Mouse (Mus musculus): ENCODE data around the gene Vti1a. TPM values are rescaled to one million over a fixed set of nuclear protein-coding genes. Genes with fewer than 3 reads are reported as not detected.

Gene Vti1a
- polyA plus RNA-seq, 1 experiment from 2014 or later, result 28.4 TPM

DNA sequence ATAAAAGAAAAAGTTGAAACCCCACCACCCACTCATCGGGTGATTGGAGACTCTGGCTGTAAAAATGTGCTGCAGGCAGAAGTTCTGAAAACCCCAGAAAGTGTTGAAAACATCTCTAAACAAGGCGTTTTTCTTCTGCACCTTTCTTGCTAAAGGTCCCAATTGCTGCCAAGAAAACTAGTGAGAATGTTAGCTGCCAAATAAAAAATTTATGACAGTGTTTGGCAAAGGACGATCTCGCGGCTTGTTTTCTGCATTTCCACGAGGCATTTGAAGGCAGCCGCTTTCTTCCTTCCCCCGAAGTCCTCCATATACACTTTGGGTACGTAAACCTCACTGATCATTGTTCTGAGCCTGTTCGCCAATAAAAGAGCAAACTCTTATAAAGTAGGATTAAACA is 291.6 kb downstream of the Vti1a start:
- WGBS, result 87% methylated on average over 10 of the region's 10 CpGs

DNA sequence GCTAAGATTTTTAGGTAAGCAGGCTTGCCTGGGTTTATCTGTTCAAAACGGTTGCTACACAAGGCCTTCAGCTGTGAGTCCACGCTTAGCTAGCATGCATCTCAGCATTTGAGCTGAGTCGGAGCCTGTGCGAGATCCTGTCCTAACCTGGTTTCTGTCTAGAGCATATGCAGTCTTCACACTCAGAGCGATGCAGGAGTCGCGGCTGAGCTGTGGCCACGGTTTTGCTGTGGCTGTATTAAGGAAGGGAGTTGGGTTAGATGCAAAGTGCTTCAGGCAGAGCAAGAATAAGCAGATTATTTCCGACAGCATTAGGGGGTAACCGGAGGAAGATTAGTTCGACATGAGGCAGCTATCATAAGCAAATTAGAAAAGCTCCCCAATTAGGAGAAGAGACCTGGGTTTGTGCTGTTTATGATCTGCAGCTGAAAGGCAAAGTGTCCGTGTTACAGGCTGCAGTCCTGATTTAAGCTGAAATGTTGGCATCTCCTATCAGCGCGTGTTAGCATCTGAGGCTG is 292.8 kb downstream of the Vti1a start:
- Histone ChIP-seq H3K27me3 (ENCODE audit: control insufficient read depth, insufficient read depth, low read length) (no peaks in the 10 kb centered on the region), H3K4me3 (ENCODE audit: low read depth, low read length) (no peak overlapping the region), H3K9me3 (ENCODE audit: control insufficient read depth, low read length) (no peaks in the 10 kb centered on the region), H3K4me2 (ENCODE audit: low read depth, low read length, severe bottlenecking) (no peak overlapping the region), H3K27ac (ENCODE audit: low read depth, low read length) (no peak overlapping the region), H3K9ac (ENCODE audit: low read length) (no peak overlapping the region), H3K36me3 (ENCODE audit: control insufficient read depth, insufficient read depth, low read length) (no peaks in the 10 kb centered on the region), H3K4me1 (replicated peaks; ENCODE audit: control insufficient read depth, insufficient read depth, low read length) (no peaks in the 10 kb centered on the region)
- DNase-seq (ENCODE audit: low spot score) (no peak), ATAC-seq (replicated peaks; ENCODE audit: low FRiP score) (no peak)
- WGBS, result 77% methylated on average over 14 of the region's 14 CpGs

More for the DNA sequence above, 291.6 kb downstream of the Vti1a start:
- Histone ChIP-seq H3K36me3 (ENCODE audit: control insufficient read depth, insufficient read depth, low read length) (no peaks in the 10 kb centered on the region), H3K4me3 (ENCODE audit: low read depth, low read length) (no peak overlapping the region), H3K27ac (ENCODE audit: low read depth, low read length) (no peak overlapping the region), H3K4me2 (ENCODE audit: low read depth, low read length, severe bottlenecking) (no peak overlapping the region), H3K9me3 (ENCODE audit: control insufficient read depth, low read length) (no peaks in the 10 kb centered on the region), H3K9ac (ENCODE audit: low read length) (no peak overlapping the region), H3K4me1 (replicated peaks; ENCODE audit: control insufficient read depth, insufficient read depth, low read length) (no peaks in the 10 kb centered on the region), H3K27me3 (ENCODE audit: control insufficient read depth, insufficient read depth, low read length) (no peaks in the 10 kb centered on the region)
- DNase-seq (ENCODE audit: low spot score), result no peak
- no peak for ATAC-seq (replicated peaks; ENCODE audit: low FRiP score)

DNA sequence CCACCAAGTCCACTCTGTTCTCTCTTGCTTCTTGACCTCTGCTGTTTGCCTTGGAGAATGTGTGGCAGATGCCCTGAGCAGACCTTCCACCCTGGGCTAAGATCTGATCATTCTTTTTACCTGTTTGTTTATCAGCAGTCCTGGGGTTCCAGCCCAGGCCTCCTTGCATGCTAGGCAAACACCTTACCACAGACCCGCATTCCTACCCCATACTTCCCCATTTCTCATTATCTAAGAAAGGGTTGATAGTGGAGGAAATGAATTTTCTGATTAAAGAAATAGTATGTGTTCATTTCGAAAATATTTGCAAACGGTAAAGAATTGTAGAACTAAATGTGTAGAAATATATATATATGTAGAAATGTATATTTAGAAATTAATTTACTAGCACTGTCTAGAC is 293.7 kb downstream of the Vti1a start:
- Histone ChIP-seq H3K4me1 (replicated peaks; ENCODE audit: control insufficient read depth, insufficient read depth, low read length) (no peaks in the 10 kb centered on the region), H3K36me3 (ENCODE audit: control insufficient read depth, insufficient read depth, low read length) (no peaks in the 10 kb centered on the region), H3K4me3 (ENCODE audit: low read depth, low read length) (no peak overlapping the region), H3K27me3 (ENCODE audit: control insufficient read depth, insufficient read depth, low read length) (no peaks in the 10 kb centered on the region), H3K9ac (ENCODE audit: low read length) (no peak overlapping the region), H3K9me3 (ENCODE audit: control insufficient read depth, low read length) (no peaks in the 10 kb centered on the region), H3K4me2 (ENCODE audit: low read depth, low read length, severe bottlenecking) (no peak overlapping the region), H3K27ac (ENCODE audit: low read depth, low read length) (no peak overlapping the region)
- ATAC-seq (replicated peaks; ENCODE audit: low FRiP score), result no peak
- WGBS, result 90% methylated on average over 3 of the region's 3 CpGs
- no peak for DNase-seq (ENCODE audit: low spot score)

DNA sequence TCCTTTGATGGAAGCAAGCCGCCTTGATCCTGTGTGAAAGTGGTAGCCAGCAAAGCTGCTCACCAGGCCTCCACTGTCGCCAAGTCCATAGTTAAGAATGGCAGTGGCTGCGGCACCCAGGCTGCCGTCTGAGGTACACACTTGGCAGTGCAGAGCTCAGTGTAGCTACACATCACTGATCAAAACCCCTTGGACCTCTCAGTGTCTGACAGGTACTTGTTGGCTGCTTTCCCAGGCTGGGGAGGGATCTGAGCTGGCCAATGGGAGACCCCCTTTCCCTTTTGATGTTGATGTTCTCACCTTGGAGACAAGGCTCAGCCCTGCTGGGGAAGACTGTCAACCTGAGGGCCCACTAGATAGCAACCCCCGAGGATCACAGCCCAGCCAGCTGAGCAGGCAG is 299.6 kb downstream of the Vti1a start:
- Histone ChIP-seq H3K4me3 (ENCODE audit: low read depth, low read length) (no peak overlapping the region), H3K4me2 (ENCODE audit: low read depth, low read length, severe bottlenecking) (no peak overlapping the region), H3K4me1 (replicated peaks; ENCODE audit: control insufficient read depth, insufficient read depth, low read length) (no peaks in the 10 kb centered on the region), H3K9ac (ENCODE audit: low read length) (no peak overlapping the region), H3K36me3 (ENCODE audit: control insufficient read depth, insufficient read depth, low read length) (no peaks in the 10 kb centered on the region), H3K27me3 (ENCODE audit: control insufficient read depth, insufficient read depth, low read length) (no peaks in the 10 kb centered on the region), H3K9me3 (ENCODE audit: control insufficient read depth, low read length) (no peaks in the 10 kb centered on the region), H3K27ac (ENCODE audit: low read depth, low read length) (no peak overlapping the region)
- DNase-seq (ENCODE audit: low spot score) (no peak), ATAC-seq (replicated peaks; ENCODE audit: low FRiP score) (no peak)
- 87% methylated on average over 5 of the region's 5 CpGs for WGBS

DNA sequence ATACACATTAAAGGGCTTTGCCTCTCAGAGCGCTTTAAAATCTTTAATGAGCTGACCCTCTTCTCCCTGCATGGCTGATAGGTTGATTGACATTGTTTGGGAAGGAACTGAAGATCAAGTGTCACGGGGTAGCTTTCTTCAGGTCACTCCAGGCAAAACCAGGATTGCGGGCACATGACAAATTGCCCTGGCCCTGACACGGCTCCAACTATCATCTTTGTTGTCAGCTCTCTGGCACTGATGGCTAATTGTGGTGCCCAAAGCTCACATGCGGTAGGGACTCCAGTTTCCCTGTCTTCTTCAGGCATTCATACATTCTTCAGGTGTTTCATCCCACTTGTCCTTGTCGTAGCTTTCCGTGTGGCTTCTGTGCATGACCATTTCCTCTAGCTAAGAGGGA is 300.2 kb downstream of the Vti1a start:
- no peak overlapping the region for H3K4me2 ChIP-seq (ENCODE audit: low read depth, low read length, severe bottlenecking)
- no peak overlapping the region for H3K4me3 ChIP-seq (ENCODE audit: low read depth, low read length)
- WGBS, result 91% methylated on average over 7 of the region's 7 CpGs
- H3K27ac ChIP-seq (ENCODE audit: low read depth, low read length), result no peak overlapping the region
- DNase-seq (ENCODE audit: low spot score) (no peak), ATAC-seq (replicated peaks; ENCODE audit: low FRiP score) (no peak)
- no peaks in the 10 kb centered on the region for H3K27me3 ChIP-seq (ENCODE audit: control insufficient read depth, insufficient read depth, low read length)
- H3K9me3 ChIP-seq (ENCODE audit: control insufficient read depth, low read length), result no peaks in the 10 kb centered on the region
- H3K36me3 ChIP-seq (ENCODE audit: control insufficient read depth, insufficient read depth, low read length), result no peaks in the 10 kb centered on the region
- H3K9ac ChIP-seq (ENCODE audit: low read length), result no peak overlapping the region
- no peaks in the 10 kb centered on the region for H3K4me1 ChIP-seq (replicated peaks; ENCODE audit: control insufficient read depth, insufficient read depth, low read length)

DNA sequence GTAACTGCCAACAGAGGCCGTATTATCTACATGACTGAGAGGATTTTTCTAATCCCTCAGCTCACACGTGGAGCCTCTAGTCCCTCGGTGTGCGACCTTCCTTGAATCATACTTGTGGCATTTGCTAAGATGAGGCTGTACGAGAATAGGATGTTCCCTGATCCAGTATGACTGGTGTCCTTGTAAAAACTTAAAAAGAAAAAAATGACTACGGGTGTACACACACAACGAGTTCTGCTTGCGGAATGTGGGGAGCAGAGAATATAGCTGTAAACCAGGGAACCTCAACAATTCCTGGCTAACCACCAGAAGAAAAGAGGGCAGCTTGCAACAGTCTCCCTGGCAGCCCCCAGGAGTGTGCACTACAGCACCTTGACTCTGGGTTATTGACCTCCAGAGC is 300.8 kb downstream of the Vti1a start:
- no peak overlapping the region for H3K27ac ChIP-seq (ENCODE audit: low read depth, low read length)
- H3K4me1 ChIP-seq (replicated peaks; ENCODE audit: control insufficient read depth, insufficient read depth, low read length), result no peaks in the 10 kb centered on the region
- H3K4me2 ChIP-seq (ENCODE audit: low read depth, low read length, severe bottlenecking), result no peak overlapping the region
- H3K9me3 ChIP-seq (ENCODE audit: control insufficient read depth, low read length), result no peaks in the 10 kb centered on the region
- no peak for ATAC-seq (replicated peaks; ENCODE audit: low FRiP score)
- no peak overlapping the region for H3K4me3 ChIP-seq (ENCODE audit: low read depth, low read length)
- H3K27me3 ChIP-seq (ENCODE audit: control insufficient read depth, insufficient read depth, low read length), result no peaks in the 10 kb centered on the region
- H3K36me3 ChIP-seq (ENCODE audit: control insufficient read depth, insufficient read depth, low read length), result no peaks in the 10 kb centered on the region
- WGBS, result 91% methylated on average over 8 of the region's 8 CpGs
- DNase-seq (ENCODE audit: low spot score), result no peak
- H3K9ac ChIP-seq (ENCODE audit: low read length), result no peak overlapping the region

DNA sequence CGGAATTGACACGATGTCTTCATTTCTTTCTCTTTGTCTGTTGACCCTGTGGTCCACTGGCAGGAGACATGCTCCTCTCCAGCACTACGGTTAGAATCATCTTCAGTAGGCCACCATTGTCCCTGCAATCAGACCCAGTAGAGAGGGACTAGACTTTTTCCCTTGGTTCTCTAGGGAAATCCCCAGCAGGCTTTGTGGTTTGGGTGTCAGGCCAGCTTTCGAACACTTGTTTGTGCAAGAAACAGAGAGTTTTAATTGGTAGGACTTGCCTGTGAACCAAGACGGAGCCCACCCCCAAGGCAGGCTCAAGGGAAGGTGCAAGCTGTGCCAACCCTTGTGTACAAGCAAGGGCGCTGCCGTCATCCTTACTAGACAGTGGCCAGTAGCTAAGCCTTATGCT is 302.5 kb downstream of the Vti1a start:
- H3K4me1 ChIP-seq (replicated peaks; ENCODE audit: control insufficient read depth, insufficient read depth, low read length), result peaks cover 2% of the 10 kb centered on the region; the same call in 1 of the 2 replicates
- 97% methylated on average over 7 of the region's 7 CpGs for WGBS
- no peak for DNase-seq (ENCODE audit: low spot score)

DNA sequence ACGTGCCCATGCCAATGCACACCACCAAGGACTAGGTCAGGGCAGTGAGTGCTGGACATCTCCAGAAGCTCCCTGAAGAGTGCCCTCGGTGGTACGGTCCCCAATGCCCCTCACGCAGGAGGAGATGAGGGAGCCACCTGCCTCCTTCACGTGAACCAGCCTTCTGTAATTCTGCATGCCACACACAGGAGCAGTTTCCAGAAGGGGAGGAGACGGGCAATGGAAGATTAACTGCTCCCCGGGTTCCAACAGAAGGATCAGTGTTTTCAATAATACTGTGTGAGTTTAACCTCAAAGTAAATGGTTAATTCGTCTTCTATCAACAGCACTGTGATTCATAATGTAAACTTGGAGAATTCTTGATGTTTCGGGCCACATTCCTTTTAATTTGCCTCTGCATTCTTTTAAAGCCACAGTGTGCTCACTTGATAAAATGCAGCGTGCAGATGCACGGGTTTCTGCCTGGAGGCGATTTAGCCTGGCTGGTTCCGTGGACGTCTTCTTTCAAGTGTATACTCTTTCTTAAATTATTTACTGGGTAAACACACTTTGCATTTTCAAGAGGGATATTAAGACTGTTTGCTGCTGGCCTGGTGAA is 304.4 kb downstream of the Vti1a start:
- DNase-seq (ENCODE audit: low spot score) (no peak), ATAC-seq (replicated peaks; ENCODE audit: low FRiP score) (no peak)
- peaks cover 2% of the 10 kb centered on the region; the same call in 1 of the 2 replicates for H3K4me1 ChIP-seq (replicated peaks; ENCODE audit: control insufficient read depth, insufficient read depth, low read length)
- no peak overlapping the region for H3K4me3 ChIP-seq (ENCODE audit: low read depth, low read length)
- 0 out of 2 replicates have a peak, but pooled peaks cover 2% of the 10 kb centered on the region for H3K27me3 ChIP-seq (ENCODE audit: control insufficient read depth, insufficient read depth, low read length)
- H3K9me3 ChIP-seq (ENCODE audit: control insufficient read depth, low read length), result no peaks in the 10 kb centered on the region
- no peak overlapping the region for H3K4me2 ChIP-seq (ENCODE audit: low read depth, low read length, severe bottlenecking)
- no peak overlapping the region for H3K9ac ChIP-seq (ENCODE audit: low read length)
- H3K36me3 ChIP-seq (ENCODE audit: control insufficient read depth, insufficient read depth, low read length), result no peaks in the 10 kb centered on the region
- no peak overlapping the region for H3K27ac ChIP-seq (ENCODE audit: low read depth, low read length)
- 62% methylated on average over 14 of the region's 14 CpGs for WGBS

More for the DNA sequence above, 302.5 kb downstream of the Vti1a start:
- Histone ChIP-seq H3K4me2 (ENCODE audit: low read depth, low read length, severe bottlenecking) (no peak overlapping the region), H3K9me3 (ENCODE audit: control insufficient read depth, low read length) (no peaks in the 10 kb centered on the region), H3K4me3 (ENCODE audit: low read depth, low read length) (no peak overlapping the region), H3K27me3 (ENCODE audit: control insufficient read depth, insufficient read depth, low read length) (no peaks in the 10 kb centered on the region), H3K9ac (ENCODE audit: low read length) (no peak overlapping the region), H3K36me3 (ENCODE audit: control insufficient read depth, insufficient read depth, low read length) (no peaks in the 10 kb centered on the region), H3K27ac (ENCODE audit: low read depth, low read length) (no peak overlapping the region)
- ATAC-seq (replicated peaks; ENCODE audit: low FRiP score), result no peak

DNA sequence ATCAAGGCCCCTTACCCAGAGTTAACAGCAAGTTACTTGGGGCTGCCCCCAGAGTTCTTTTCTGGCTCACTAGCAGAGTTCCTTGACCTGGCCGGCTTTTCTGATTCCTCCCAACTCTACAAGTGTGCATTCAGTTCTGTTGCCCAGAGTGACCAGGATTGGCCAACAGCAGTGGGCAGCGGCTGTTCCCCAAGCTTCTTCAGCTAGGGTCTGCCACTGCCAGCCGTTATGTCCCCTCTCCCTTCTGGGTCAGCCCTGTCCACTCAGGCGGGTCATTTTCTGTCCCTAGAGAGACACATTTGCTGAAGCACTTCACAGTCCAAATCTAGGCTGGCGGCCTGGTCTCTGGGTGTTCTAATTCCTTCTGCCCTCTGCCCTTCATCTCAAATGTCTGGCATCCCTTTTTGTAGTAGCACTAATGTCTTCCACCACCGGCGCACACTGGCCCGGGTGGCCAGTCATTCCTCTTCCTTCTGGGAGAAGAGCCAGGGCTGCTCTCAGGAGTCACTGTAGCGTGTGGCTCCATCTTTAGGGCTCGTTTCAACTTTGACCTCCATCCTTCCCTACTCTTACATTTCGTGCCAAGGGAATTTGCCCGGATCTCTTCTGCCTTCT is 305.0 kb downstream of the Vti1a start:
- no peak overlapping the region for H3K27ac ChIP-seq (ENCODE audit: low read depth, low read length)
- DNase-seq (ENCODE audit: low spot score) (no peak), ATAC-seq (replicated peaks; ENCODE audit: low FRiP score) (no peak)
- H3K9ac ChIP-seq (ENCODE audit: low read length), result no peak overlapping the region
- WGBS, result 80% methylated on average over 12 of the region's 12 CpGs
- H3K4me3 ChIP-seq (ENCODE audit: low read depth, low read length), result no peak overlapping the region
- H3K4me2 ChIP-seq (ENCODE audit: low read depth, low read length, severe bottlenecking), result no peak overlapping the region
- no peaks in the 10 kb centered on the region for H3K36me3 ChIP-seq (ENCODE audit: control insufficient read depth, insufficient read depth, low read length)
- no peaks in the 10 kb centered on the region for H3K9me3 ChIP-seq (ENCODE audit: control insufficient read depth, low read length)
- H3K27me3 ChIP-seq (ENCODE audit: control insufficient read depth, insufficient read depth, low read length), result 0 out of 2 replicates have a peak, but pooled peaks cover 6% of the 10 kb centered on the region
- H3K4me1 ChIP-seq (replicated peaks; ENCODE audit: control insufficient read depth, insufficient read depth, low read length), result peaks cover 2% of the 10 kb centered on the region; the same call in 1 of the 2 replicates

Data from forebrain, embryonic 11.5 days (tissue).